Mouse (Mus musculus) ES-E14 (cell line): ENCODE data around the gene Slc43a2. TPM values are rescaled to one million over a fixed set of nuclear protein-coding genes. Genes with fewer than 3 reads are reported as not detected.

Experiments used
- DNase-seq: peaks from one replicate; pipeline ENCODE4 v3.0.0-alpha.2; 2013; ENCODE audit warnings: low read depth, low spot score
- H3K27ac ChIP-seq: 2 replicates; pipeline ENCODE4 v1.5.1; 2012; ENCODE audit warnings: low read depth, mild to moderate bottlenecking, low read length, moderate library complexity, mixed read lengths; ENCODE audit not compliant: poor library complexity, insufficient read depth, severe bottlenecking
- H3K36me3 ChIP-seq: 2 replicates; pipeline ENCODE4 v1.6.1; 2012; ENCODE audit warnings: mild to moderate bottlenecking, low read length, moderate library complexity, mixed read lengths; ENCODE audit not compliant: control insufficient read depth, poor library complexity, insufficient read depth, severe bottlenecking
- H3K4me1 ChIP-seq, 2 experiments: fragments of 150-350 bp in 1 of 2; sonication (generic) in 1 of 2; 2 replicates each; pipeline ENCODE4 v1.6.1; 2012; ENCODE audit warnings: low read length in 2 of 2, mild to moderate bottlenecking in 1 of 2, mixed read lengths in 1 of 2; ENCODE audit not compliant: control insufficient read depth in 2 of 2, insufficient read depth in 2 of 2, poor library complexity in 1 of 2
- H3K4me3 ChIP-seq, 2 experiments: fragments of 150-350 bp in 1 of 2; sonication (generic) in 1 of 2; 2 replicates each; pipeline ENCODE4 v1.5.1; 2012; ENCODE audit warnings: low read length in 2 of 2, low read depth in 1 of 2, mild to moderate bottlenecking in 1 of 2, mixed read lengths in 1 of 2; ENCODE audit not compliant: insufficient read depth in 1 of 2, poor library complexity in 1 of 2, severe bottlenecking in 1 of 2
- H3K9ac ChIP-seq: 2 replicates; pipeline ENCODE4 v1.6.1; 2012; ENCODE audit warnings: low read depth, mild to moderate bottlenecking, low read length, mixed read lengths; ENCODE audit not compliant: poor library complexity, insufficient read depth, severe bottlenecking
- H3K9me3 ChIP-seq: fragments of 150-350 bp; sonication (generic); 2 replicates; pipeline ENCODE4 v1.6.1; 2012; ENCODE audit warnings: low read depth, mild to moderate bottlenecking, low read length; ENCODE audit not compliant: control insufficient read depth, insufficient read depth
- CHD2 ChIP-seq: IDR thresholded peaks from 2 replicates; pipeline ENCODE4 v1.6.1; 2014; ENCODE audit warnings: mild to moderate bottlenecking, low read depth, low read length, inconsistent platforms
- HCFC1 ChIP-seq: IDR thresholded peaks from 2 replicates; pipeline ENCODE4 v1.6.1; 2012; ENCODE audit warnings: low read length, inconsistent platforms, borderline replicate concordance; ENCODE audit not compliant: insufficient read depth
- MAFK ChIP-seq: IDR thresholded peaks from 2 replicates; pipeline ENCODE4 v1.6.1; 2014; ENCODE audit warnings: mild to moderate bottlenecking, low read depth, low read length, inconsistent platforms; ENCODE audit not compliant: insufficient read depth
- ZC3H11A ChIP-seq: IDR thresholded peaks from 2 replicates; pipeline ENCODE4 v1.6.1; 2012; ENCODE audit warnings: low read depth, mild to moderate bottlenecking, inconsistent platforms, low read length, borderline replicate concordance
- ZNF384 ChIP-seq: IDR thresholded peaks from 2 replicates; pipeline ENCODE4 v1.6.1; 2012; ENCODE audit warnings: low read depth, low read length, inconsistent platforms
- in situ Hi-C, 2 experiments: fragments of 600-800 bp; cut with MboI; formaldehyde crosslinking; loops; one replicate each; pipeline ENCODE4 v1.15.1; 2025; ENCODE audit warnings: low sequenced_read_pairs in 2 of 2, inconsistent platforms in 1 of 2; ENCODE audit not compliant: unreplicated experiment in 2 of 2
- total RNA-seq: library from RNA; depleted of rRNA; stranded (reverse); fragments of 300-350 nt; gene quantifications from 2 replicates; pipeline ENCODE4 v1.2.3, GENCODE M21; 2012

Slc43a2 gene
- total RNA-seq, 1 experiment = 24.8 TPM

DNA sequence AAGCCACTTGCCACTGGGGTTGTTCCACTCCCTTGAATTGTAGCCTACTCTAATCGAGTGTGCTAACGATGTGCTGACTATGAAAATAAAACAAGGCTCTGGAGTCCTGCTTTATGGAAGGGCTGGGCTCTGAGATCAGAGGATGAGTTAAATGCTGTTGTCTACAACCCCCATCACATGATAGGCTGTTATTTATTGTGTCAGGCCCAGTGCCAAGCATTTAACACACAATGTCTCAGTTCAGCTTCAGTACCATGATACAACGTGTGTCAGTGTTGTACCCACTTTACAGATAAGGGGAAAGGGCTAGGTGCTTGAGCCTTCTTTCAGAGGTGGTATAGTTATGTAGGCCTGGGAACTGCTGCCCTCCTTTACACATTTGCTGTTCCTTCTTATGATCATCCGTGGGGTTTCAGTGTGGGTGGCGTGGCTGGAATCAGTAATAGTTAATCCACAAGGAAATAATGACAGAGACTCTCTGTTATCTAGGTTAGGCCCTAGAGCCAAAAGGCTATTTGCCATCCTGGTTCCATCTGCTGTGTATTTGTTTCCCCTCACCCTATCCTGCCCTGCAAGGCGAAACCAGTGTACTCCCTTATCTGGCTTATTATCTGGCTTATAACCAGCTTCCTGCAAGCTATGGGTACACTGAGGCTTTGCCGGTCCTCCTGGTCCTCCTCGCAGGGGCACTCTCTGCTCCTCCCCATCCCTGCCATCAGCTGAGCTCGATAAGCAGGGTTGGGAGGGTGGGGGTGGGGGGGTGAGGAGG, 36.0 kb downstream of the Slc43a2 start:
- Histone ChIP-seq H3K4me3 (no peak overlapping the region), H3K9ac (no peak overlapping the region), H3K27ac (no peak overlapping the region), H3K36me3 (peaks cover 19% of the 10 kb centered on the region; the same call in 1 of the 2 replicates), H3K4me1 (peaks cover 0 to 2% of the 10 kb centered on the region in 2 experiments; a peak in 2 of 4 replicates), H3K9me3 (no peaks in the 10 kb centered on the region)
- in situ Hi-C loops = no loop called here
- no peak for DNase-seq
- TF ChIP-seq CHD2 (no peak), HCFC1 (no peak)

GRCm38 (mm10) chr11:75568115-75568511, 36.6 kb downstream of the Slc43a2 start:
- Histone ChIP-seq H3K9ac (no peak overlapping the region), H3K27ac (no peak overlapping the region), H3K9me3 (no peaks in the 10 kb centered on the region), H3K36me3 (peaks cover 16% of the 10 kb centered on the region; the same call in 1 of the 2 replicates), H3K4me1 (peaks cover 0 to 6% of the 10 kb centered on the region in 2 experiments; a peak in 2 of 4 replicates), H3K4me3 (no peak overlapping the region)
- DNase-seq = no peak
- TF ChIP-seq ZNF384 = no peak
- TF ChIP-seq ZC3H11A = no peak
- no peak for TF ChIP-seq MAFK
- no peak for TF ChIP-seq CHD2
- TF ChIP-seq HCFC1 = no peak
- in situ Hi-C loops = no loop called here

GRCm38 (mm10) chr11:75568962-75569361, 37.5 kb downstream of the Slc43a2 start:
- TF ChIP-seq ZC3H11A (no peak), ZNF384 (no peak), MAFK (no peak), CHD2 (no peak), HCFC1 (no peak)
- no peak overlapping the region for H3K4me3 ChIP-seq
- H3K36me3 ChIP-seq = peaks cover 8% of the 10 kb centered on the region; the same call in 1 of the 2 replicates
- no peak overlapping the region for H3K9ac ChIP-seq
- DNase-seq = no peak
- no peak overlapping the region for H3K27ac ChIP-seq
- peaks cover 0 to 6% of the 10 kb centered on the region in 2 experiments; a peak in 2 of 4 replicates for H3K4me1 ChIP-seq
- in situ Hi-C loops = no loop called here
- H3K9me3 ChIP-seq = no peaks in the 10 kb centered on the region

GRCm38 (mm10) chr11:75570375-75571125, 39.1 kb downstream of the Slc43a2 start:
- no peak overlapping the region for H3K27ac ChIP-seq
- H3K4me1 ChIP-seq = peaks cover 0 to 6% of the 10 kb centered on the region in 2 experiments; a peak in 2 of 4 replicates
- H3K4me3 ChIP-seq = no peak overlapping the region
- H3K9me3 ChIP-seq = no peaks in the 10 kb centered on the region
- in situ Hi-C loops = no loop called here
- H3K9ac ChIP-seq = no peak overlapping the region
- H3K36me3 ChIP-seq = peaks cover 7% of the 10 kb centered on the region; the same call in 1 of the 2 replicates
- DNase-seq = no peak
- TF ChIP-seq ZNF384 = no peak
- TF ChIP-seq HCFC1 = no peak
- no peak for TF ChIP-seq ZC3H11A
- TF ChIP-seq MAFK = no peak
- TF ChIP-seq CHD2 = no peak
